Mouse (Mus musculus): ENCODE data around the gene Snx11. TPM values are rescaled to one million over a fixed set of nuclear protein-coding genes. Genes with fewer than 3 reads are reported as not detected.
"Not testable (repeated sequence)": the region's sequence is repeated elsewhere in the genome, so short reads cannot be mapped to it uniquely, and the experiment has no call there.

Snx11 gene
- total RNA-seq, 2 experiments from 2014 or later, result 7.7 to 11.0 TPM

DNA sequence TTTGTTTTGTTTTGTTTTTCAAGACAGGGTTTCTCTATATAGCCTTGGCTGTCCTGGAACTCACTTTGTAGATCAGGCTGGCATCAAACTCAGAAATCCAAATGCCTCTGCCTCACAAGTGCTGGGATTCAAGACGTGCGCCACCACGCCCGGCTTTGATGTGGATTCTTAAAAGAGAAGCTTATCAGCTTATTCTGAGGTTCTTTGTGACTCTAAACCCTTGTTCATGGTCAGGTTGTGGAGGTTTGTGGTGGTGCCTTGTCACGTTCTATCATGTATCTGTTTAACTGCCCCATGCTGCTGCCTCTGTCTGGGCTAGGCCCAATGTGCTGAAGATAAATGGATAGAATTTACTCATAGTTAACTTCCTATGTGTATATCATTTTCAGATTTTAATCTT, 28.2 kb upstream of the Snx11 start:
- DNase-seq, result no peak
- intact Hi-C loops (cut with DNase I; ENCODE audit: low total_unique reads), result no loop called here

GRCm38 (mm10) chr11:96799511-96799910, 22.2 kb upstream of the Snx11 start:
- intact Hi-C loops (cut with DNase I; ENCODE audit: low total_unique reads), result no loop called here
- DNase-seq, result no peak

GRCm38 (mm10) chr11:96796586-96796985, 19.2 kb upstream of the Snx11 start:
- DNase-seq, result no peak
- intact Hi-C loops (cut with DNase I; ENCODE audit: low total_unique reads), result no loop called here

DNA sequence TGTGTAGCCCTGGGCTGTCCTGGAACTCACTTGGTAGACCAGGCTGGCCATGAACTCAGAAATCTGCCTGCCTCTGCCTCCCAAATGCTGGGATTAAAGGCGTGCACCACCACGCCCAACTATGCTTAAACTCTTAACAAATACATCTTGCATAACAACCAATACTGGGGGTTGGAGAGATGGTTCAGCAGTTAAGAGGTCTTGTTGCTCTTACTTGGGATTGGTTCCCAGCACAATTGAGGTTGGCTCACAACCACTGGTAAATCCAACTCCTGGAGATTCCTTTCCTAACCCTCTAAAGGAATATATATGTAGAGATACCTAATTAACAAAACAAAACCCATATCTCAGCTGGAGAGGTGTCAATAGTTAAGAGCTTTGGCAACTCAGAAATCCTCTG, 18.7 kb upstream of the Snx11 start:
- intact Hi-C loops (cut with DNase I; ENCODE audit: low total_unique reads), result no loop called here
- no peak for DNase-seq

- intact Hi-C loops (cut with DNase I; ENCODE audit: low total_unique reads), result no loop called here
- no peak for DNase-seq
Observed at GRCm38 (mm10) chr11:96795491-96795890, 18.1 kb upstream of the Snx11 start.

GRCm38 (mm10) chr11:96790681-96791080, 13.3 kb upstream of the Snx11 start:
- no peak for DNase-seq
- intact Hi-C loops (cut with DNase I; ENCODE audit: low total_unique reads), result no loop called here

GRCm38 (mm10) chr11:96789990-96790389, 12.6 kb upstream of the Snx11 start:
- intact Hi-C loops (cut with DNase I; ENCODE audit: low total_unique reads), result no loop called here
- DNase-seq, result no peak

DNA sequence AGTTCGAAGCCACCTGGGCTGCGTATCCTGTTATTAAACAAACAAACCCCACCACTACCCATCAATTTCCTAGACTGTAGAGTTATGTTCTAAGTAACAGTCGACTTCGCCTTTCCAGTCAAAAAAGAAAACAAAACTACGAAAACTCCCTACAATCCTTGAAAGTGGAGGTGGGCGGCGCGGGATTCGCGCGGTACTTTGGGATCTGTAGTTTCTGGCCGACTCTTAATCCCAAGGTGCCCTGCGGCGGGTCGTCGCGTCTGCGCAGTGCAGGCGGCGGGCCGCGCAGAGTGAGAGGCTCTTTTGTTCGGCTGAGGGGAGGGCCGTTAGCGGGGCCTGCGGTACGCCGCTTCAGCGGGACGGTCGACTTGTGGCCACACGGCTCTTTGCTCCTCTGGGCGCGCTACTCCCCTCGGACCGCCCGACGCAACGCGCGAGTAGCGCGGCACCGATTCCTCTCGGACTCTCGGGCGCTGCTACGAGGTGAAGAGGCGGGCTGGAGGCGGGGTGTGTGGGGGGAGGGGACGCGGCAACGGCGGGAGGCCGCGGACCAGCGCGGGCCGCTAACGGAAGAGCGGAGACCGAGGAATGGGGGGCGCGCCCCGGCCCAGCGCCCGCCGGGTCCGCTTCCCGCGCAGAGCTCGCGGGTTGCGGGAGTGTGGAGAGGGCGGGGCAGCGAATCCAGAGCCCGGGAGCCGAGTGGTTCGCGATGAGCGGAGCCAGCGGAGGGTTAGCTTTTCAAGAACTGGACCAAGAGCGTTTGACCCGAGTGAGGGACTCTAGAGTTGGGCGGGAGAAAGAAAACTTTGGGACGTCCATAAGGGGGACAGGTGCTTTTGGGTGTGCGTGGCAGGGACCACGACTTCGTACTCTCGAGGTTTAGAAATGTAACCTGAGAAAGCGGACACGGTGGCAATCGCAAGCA, 11.8 kb upstream of the Snx11 start, which contains the start of gene Cbx1:
Cbx1 (plus strand) TSS at position 257 of the 925 bp plus-strand sequence.
- peak; percentile 90 for DNase-seq

GRCm38 (mm10) chr11:96786731-96787450, 9.5 kb upstream of the Snx11 start:
- intact Hi-C loops (cut with DNase I; ENCODE audit: low total_unique reads), result no loop called here
- no peak for DNase-seq

More for the DNA sequence above, 11.8 kb upstream of the Snx11 start, which contains the start of gene Cbx1:
- intact Hi-C loops (cut with DNase I; ENCODE audit: low total_unique reads), result no loop called here

DNA sequence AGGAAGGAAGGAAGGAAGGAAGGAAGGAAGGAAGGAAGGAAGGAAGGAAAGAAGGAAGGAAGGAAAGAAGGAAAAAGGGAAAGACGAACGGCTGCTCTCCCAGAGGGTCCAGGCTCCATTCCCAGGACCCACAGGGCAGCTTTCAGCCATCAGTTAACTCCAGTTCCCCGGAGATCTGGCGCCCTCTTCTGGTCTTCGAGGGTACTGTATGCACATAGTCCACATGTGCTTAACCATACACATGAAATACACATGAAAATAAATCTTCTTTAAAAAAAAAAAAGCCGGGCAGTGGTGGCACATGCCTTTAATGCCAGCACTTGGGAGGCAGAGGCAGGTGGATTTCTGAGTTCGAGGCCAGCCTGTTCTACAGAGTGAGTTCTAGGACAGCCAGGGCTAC, 7.5 kb upstream of the Snx11 start:
- peak; percentile 62 for DNase-seq
- intact Hi-C loops (cut with DNase I; ENCODE audit: low total_unique reads), result loop anchor here (5.0 kb wide), 1 partner anchor 72 kb away; no protein-coding TSS in a partner anchor

DNA sequence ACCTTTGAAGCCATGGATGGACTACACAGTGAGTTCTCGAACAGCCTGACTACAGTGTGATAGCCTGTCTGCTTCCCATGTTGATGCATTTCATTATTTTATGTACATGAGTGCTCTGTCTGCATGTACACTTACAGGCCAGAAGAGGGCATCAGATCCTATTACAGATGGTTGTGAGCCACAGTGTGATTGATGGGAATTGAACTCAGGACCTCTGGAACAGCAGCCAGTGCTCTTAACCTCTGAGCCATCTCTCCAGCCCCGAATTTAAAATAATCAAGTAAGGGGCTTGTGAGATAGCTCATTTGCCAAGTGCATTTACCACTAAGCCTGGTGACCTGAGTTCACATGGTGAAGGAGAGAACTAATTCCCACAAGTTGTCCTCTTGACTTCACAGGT, 4.1 kb upstream of the Snx11 start:
- intact Hi-C loops (cut with DNase I; ENCODE audit: low total_unique reads), result loop anchor here (5.0 kb wide), 1 partner anchor 76 kb away; no protein-coding TSS in a partner anchor
- DNase-seq, result no peak

DNA sequence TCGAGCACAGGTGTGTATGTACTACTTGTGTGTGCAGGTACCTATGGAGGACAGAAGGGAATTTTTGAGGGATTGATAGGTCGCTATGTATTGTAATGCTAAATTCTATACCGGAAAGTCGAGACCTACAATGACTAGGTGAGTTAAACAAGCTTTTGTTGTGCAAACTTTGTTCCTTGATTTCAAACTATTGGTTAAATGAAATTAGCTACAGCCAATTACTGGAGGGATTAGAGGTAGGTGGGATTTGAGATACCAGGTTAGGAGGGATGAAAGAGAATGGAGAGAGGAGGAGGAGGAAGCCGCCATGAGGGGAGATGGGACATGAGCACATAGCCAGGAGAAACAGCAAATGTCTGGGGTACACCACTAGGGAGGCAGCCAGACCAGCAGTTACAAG, 2.9 kb upstream of the Snx11 start:
- intact Hi-C loops (cut with DNase I; ENCODE audit: low total_unique reads), result loop anchor here (5.0 kb wide), 1 partner anchor 77 kb away; no protein-coding TSS in a partner anchor
- no peak for DNase-seq

DNA sequence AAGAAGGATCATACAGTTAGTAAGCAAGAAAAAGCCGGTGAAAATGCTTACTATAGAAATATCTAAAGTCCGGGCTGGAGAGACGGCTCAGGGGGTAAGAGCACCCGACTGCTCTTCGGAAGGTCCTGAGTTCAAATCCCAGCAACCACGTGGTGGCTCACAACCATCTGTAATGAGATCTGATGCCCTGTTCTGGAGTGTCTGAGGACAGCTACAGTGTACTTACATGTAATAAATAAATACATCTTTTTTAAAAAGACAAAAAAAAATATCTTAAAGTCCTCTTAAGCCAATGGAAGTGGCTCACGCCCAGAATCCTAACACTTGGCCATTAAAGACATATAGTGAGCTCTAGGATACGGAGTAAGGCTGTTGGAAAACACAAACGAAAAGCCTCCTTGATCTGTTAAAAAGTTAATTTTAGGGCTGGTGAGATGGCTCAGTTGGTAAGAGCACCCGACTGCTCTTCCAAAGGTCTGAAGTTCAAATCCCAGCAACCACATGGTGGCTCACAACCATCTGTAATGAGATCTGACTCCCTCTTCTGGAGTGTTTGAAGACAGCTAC, 785 bp upstream of the Snx11 start:
- intact Hi-C loops (cut with DNase I; ENCODE audit: low total_unique reads); DNase-seq: not testable (repeated sequence)

- DNase-seq, result no peak
- intact Hi-C loops (cut with DNase I; ENCODE audit: low total_unique reads), result no loop called here
Observed at GRCm38 (mm10) chr11:96776068-96776467, 1.3 kb downstream of the Snx11 start.

DNA sequence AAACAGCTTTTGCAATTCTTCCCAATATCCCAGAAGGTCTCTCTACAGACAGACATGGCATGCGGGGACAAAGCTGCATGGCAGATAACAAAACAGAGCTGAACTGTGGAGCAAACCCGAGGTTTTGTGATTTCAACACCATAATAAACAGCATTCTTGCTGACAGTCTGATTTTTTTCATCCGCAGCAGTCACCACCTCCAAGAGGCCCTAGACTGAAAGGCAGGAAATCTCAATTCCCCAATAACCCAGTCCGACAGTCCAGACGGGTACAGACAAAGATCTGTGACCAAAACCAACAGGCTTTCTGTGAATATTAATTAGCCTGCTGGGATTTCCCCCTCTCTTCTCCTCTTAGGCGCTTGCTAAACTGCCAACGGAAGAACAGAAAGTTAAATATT, 1.7 kb downstream of the Snx11 start:
- intact Hi-C loops (cut with DNase I; ENCODE audit: low total_unique reads), result no loop called here
- no peak for DNase-seq

DNA sequence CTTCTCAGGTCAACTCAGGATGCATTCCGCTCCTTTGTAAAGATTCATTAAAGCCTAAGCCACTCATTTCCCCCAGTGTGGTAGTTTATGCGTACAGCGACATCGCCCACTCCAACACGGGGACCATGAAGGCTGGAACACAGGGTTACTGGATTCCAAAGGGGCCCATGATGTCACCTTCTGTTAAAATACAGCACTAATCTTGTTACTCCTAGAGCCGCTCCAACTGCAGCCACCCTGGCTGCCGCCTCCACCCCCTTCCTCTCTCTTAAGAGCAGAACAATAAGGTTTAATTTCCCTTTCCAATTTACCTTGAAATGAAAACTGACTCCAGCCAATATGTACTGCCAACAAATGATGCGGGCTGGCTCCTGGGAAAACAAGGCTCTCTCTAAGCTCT, 2.3 kb downstream of the Snx11 start:
- intact Hi-C loops (cut with DNase I; ENCODE audit: low total_unique reads), result no loop called here
- DNase-seq, result no peak

DNA sequence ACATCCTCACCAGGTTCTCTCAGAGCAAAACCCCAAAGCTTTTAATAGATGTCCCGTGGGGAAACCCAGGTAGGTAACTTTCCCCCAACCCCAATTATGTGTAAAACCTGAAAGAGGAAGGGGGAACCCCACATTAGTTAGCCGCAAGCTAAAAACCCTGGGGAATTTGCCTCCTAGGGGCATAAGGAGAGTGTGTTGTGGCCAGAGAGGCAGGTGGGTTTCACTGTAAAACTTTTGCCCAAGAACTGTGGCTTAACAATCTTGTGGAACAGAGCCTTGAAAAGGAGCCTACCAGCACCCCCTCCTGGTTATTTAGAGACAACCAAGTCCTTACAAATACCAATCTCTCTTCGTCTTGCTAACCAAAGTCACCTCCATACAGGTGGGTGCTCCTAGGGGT, 2.8 kb downstream of the Snx11 start:
- intact Hi-C loops (cut with DNase I; ENCODE audit: low total_unique reads), result no loop called here
- DNase-seq, result no peak

GRCm38 (mm10) chr11:96772413-96772812, 4.9 kb downstream of the Snx11 start:
- DNase-seq, result no peak
- intact Hi-C loops (cut with DNase I; ENCODE audit: low total_unique reads), result no loop called here

DNA sequence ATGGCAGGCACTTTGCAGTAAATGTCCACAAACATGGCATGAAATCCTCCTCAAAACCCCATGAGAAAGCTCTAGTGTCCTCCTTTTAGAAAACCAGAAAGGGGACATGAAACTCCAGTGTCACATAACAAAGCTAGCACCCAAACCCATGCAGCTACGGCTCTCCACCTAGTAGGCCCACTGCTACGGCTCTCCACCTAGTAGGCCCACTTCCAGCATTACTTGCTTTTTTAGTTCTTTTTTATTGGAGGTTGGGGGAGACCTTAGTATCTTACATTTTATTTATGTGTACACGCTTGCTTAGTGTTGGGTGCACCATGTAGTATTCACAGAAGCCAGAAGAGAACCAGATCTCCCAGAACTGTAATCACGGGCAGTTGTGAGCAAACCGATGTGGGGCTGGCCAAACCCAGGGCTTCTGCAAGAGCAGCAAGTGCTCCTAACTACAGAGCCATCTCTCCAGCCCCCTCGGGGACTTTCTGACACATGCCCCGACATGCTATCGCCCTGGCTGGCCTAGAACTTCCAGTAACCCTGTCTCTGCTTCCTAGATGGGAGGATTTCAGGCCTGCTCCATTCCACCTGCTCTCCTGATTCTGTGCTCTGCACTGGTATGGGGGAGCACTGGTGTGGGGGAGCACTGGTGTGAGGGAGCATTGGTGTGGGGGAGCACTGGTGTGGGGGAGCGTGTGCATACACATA, 5.9 kb downstream of the Snx11 start:
- DNase-seq, result no peak
- intact Hi-C loops (cut with DNase I; ENCODE audit: low total_unique reads), result no loop called here

- DNase-seq, result no peak
- intact Hi-C loops (cut with DNase I; ENCODE audit: low total_unique reads), result no loop called here
Observed at GRCm38 (mm10) chr11:96768240-96768639, 9.1 kb downstream of the Snx11 start.
